Mouse (Mus musculus): ENCODE results near the gene Hnrnpc.
"Not testable (repeated sequence)": the region's sequence is repeated elsewhere in the genome, so short reads cannot be mapped to it uniquely, and the experiment has no call there.

Gene Hnrnpc

DNA sequence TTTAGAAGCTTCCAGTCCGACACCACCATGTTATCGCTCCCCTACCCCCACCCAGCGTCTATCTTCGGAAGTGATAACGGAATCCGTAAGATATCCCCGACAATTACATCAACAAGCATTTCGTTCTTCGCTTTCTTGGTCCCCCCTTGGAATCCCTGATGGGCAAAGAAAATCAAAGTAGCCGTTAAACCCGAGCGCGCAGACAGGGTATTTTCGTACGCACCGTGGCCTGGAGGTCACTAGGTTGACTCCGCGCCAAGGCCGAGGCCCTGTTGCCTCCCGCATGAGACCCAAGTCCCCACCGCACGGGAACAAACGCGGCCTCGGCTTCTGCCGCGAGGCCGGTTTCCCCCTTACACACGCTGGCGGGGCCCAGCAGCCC is 363 bp downstream of the Hnrnpc start:
- no peak for DNase-seq (ENCODE audit: low read depth, low spot score)

DNA sequence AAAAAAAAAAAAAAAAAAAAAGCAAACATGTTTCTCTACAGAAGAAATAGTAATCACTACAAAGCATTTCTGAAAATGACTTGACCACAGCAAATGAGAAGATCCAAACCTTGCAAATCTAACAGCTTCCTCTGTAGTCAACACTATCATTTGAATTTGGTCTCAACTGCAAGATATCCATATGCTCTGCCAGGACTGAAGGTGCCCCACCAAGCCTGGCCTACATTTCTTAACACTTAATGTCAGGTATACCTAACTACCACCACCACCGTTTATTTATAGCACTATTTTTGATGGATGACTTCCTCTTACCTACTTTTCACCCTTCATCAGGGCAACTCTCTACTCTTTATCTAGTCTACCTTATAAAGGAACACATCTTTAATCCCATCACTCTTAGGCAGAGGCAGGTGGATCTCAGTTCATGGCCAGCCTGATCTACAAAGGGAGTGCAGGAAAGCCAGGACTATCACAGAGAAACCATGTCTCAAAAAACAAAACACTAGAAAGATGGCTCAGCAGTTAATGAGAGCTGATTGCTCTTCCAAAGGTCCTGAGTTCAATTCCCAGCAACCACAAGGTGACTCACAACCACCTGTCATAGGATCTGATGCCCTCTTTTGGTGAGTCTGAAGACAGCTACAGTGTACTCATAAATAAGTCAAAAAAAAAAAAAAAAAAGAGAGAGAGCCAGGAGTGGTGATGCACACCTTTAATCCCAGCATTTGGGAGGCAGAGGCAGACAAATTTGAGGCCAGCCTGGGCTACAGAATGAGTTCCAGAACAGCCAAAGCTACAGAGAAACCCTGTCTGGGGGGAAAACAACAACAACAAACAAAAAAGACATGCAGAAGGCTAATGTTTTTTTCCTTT is 2.3 kb downstream of the Hnrnpc start:
- DNase-seq (ENCODE audit: low read depth, low spot score) = no peak

- DNase-seq (ENCODE audit: low read depth, low spot score) = no peak
Observed at GRCm38 (mm10) chr14:52100170-52100960, 3.5 kb downstream of the Hnrnpc start.

GRCm38 (mm10) chr14:52099563-52099962 is 4.3 kb downstream of the Hnrnpc start:
- no peak for DNase-seq (ENCODE audit: low read depth, low spot score)

- DNase-seq (ENCODE audit: low read depth, low spot score) = not testable (repeated sequence)
Observed at GRCm38 (mm10) chr14:52098387-52098786, 5.4 kb downstream of the Hnrnpc start.

DNA sequence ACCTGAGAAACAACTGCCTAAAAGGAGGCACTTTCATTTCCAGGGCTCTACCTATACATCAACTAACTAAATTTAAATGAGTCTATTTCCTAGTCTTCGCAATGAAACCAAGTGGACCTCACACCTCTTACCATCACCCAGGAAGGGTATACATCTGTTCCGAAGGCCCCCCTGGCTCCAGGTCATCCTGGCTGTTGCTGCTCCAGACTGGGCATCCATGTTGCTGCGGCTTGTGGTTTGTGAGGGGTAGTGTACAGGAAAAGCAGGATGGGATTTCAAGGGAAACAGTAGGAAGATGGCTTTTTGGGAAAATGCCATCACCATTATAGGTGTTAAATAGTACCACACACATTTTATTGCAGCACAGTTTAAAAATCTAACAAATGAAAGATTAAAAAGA is 6.6 kb downstream of the Hnrnpc start:
- DNase-seq (ENCODE audit: low read depth, low spot score) = not testable (repeated sequence)

DNA sequence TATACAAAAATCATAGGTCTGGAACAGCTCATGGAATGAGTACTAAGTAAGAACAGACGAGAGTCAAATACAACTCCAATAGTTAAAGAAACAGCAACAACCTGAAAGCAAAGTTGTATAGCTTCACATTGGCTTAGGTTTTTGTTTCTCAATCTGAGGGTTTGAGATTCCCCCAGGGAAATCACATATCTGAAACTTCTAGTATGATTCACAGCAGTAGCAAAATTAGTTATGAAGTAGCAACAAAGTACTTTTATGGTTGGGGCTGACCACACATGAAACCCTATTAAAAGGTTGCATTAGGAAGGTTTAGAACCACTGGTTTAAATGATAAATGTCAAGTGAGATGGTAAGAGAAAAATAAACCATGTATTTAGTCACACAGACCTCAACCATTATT is 9.3 kb downstream of the Hnrnpc start:
- DNase-seq (ENCODE audit: low read depth, low spot score) = no peak

- no peak for DNase-seq (ENCODE audit: low read depth, low spot score)
Observed at GRCm38 (mm10) chr14:52083083-52083482, 20.7 kb downstream of the Hnrnpc start.

DNA sequence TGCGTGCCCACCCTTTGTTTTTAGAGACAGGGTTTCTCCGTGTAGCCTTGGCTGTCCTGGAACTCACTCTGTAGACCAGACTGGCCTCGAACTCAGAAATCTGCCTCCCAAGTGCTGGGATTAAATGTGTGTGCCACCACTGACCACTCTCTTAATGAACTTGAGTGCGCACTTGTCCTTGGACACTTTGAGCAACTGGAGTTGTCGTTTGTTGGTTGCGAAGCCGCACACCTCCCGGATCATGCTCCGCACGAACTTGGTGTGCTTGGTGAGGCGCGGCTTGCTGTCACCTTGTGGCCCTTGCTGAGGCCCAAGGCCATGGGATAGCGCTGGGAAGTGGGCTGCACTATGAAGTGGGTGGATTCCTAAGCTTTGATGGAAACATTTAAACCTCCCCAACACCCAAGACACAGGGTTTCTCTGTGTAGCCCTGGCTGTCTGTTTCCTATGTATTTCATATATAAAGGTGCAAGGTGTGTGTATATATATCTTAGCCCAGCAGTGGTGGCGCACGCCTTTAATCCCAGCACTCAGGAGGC is 32.2 kb downstream of the Hnrnpc start:
- no peak for DNase-seq (ENCODE audit: low read depth, low spot score)

DNA sequence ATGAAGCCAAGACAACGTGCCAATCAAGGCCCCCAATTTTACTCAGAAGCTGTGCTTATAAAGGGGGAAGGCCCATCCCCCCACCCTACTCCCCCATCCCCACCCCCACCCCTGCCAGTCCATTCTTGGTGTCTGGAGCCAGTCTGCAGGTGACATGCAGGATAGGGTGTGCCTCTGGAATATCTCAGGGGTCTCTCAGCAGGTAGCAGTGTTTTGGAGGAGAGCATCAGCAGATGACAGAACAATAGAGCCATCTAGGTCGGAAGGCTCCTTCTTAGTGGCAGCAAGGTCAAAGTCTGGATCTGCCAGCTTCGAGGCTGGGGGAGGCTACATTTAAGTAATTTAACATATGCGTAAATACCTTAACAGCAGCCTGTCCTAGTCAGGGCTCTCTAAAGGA is 37.7 kb downstream of the Hnrnpc start:
- peak; percentile 97 for DNase-seq (ENCODE audit: low read depth, low spot score)

- DNase-seq (ENCODE audit: low read depth, low spot score) = no peak
Observed at GRCm38 (mm10) chr14:52061798-52062197, 42.0 kb downstream of the Hnrnpc start.

DNA sequence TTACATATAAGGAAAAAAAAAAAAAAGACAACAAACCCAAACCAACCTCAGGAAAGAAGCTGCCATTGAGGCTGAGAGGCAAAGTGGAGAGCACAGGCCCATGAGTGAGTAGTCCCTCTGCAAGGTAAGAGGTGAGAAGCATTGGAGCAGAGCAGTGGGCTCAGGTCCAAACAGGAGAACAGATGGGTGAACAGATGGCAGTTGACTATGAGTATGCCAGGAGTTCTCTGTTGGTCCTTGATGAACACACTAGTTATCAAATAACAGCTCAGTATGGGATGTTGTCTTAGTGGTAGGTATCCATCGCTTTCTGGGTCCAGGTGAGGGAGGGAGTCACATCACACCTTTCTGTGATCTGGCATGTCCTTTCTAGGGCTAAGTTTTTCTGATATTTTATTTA is 43.0 kb downstream of the Hnrnpc start:
- DNase-seq (ENCODE audit: low read depth, low spot score) = no peak

GRCm38 (mm10) chr14:52059982-52060381 is 43.8 kb downstream of the Hnrnpc start:
- peak; percentile 45 for DNase-seq (ENCODE audit: low read depth, low spot score)

DNA sequence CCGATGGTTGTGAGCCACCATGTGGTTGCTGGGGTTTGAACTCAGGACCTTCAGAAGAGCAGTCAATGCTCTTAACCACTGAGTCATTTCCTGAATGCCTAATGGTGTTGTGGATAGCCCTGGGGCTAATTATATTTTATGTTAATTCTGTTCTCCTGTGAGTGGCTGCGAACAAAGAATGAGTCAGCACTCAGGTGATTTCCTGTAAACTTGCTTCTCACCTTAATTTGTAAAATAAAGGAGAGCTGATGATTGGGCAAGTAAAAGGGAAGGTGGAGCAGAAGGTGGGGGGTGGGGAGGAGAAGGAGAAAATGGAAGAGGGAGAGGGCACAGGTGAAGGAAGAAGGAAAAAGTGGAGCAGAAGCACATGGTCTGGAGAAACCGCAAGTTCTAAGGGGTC is 51.1 kb downstream of the Hnrnpc start:
- DNase-seq (ENCODE audit: low read depth, low spot score) = peak; percentile 83

DNA sequence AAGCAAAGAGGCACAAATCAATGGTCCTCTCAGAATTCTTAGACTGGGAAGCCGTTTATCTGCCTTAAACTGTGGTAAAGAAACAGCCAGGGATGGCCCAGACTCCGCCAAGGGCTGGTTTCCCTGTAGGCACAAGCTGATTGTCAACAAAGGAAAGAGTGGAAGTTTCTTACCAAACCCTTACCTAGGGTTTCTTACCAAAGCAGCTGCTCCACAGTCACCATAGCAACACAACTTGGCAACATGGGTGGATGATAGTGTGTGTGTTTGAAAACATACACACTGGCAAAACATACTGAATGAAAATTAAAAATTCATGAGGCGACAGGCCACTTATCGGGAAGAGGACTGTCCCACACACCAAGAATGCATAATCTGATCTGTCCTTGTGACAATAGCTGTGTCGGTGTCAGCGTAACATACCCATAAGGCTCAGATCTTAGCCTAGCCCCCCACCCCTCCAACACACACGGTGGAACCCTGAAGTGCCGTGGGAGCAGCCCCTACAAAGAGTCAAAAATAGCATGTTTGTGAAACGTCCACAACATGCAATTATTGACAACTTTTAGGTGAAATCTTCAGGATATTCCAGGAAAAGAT is 57.8 kb downstream of the Hnrnpc start:
- DNase-seq (ENCODE audit: low read depth, low spot score) = peak; percentile 38

DNA sequence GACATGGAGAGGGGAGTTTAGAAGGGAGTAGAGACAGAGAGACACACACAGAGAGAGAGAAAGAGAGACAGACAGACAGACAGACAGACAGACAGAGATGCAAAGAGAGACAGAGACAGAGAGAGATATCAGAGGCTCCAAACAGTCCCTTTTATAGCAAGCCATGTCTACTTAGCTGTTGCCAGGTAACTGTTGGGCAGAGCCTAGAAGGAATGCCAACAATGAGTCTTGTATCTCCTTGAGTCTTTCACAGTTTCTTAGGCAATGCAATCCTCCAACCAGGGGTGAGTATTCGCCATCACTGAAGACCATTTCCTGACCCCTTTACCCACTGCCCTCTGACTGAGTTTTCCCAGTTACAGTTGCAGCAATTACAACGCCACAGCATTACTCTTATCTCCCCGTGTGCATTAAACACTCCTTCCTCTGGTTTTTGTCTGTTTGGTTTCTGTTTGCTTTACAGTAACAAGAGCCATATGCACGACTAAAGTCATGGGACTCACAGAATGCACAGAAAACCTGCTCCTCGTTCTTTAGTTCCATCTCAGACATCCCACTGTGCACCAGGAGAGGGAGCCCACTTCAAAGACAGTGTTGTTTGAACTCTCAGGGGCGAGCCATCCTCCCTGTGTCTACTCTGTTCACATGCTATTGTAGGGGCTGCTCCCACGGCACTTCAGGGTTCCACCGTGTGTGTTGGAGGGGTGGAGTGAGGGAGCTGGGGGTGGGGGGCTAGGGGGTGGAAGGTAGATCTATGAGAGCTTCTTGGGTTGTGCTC is 58.7 kb downstream of the Hnrnpc start:
- peak; percentile 86 for DNase-seq (ENCODE audit: low read depth, low spot score)

DNA sequence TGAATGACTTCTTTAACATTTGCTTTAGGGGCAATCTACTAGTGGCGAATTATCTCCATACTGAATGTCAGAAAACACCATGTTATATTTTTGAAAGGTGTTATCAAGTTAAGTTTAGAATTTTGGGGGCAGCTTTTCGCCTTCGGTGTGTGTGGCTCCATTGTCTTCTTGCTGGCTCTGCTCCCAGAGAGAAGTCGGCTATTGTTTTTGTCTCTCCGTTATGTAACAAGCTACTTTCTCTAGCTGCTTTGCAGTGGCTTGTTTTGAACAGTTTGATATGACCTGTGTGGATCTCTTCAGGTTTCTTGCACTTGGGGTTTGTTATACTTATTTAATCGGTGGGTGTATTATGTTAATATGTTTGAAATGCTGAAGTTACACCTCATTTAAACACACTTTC is 60.4 kb downstream of the Hnrnpc start:
- DNase-seq (ENCODE audit: low read depth, low spot score) = no peak

DNA sequence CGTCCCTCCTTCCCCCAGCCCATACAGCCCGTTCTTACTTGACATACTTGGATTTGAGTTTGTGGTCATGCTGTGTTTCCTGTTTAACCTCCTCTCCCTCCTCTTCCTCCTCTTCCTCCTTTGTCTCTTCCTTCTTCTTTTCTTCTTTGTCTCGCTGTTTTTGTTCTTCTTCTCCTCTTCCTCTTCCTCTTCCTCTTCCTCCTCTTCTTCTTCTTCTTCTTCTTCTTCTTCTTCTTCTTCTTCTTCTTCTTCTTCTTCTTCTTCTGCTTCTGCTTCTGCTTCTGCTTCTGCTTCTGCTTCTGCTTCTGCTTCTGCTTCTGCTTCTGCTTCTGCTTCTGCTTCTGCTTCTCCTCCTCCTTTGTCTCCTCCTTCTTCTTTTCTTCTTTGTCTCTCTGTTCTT is 61.5 kb downstream of the Hnrnpc start, which contains the start of gene Olfr221:
TSS of gene Olfr221 (minus strand) at position 101 of the 400 bp plus-strand sequence.
- not testable (repeated sequence) for DNase-seq (ENCODE audit: low read depth, low spot score)

DNA sequence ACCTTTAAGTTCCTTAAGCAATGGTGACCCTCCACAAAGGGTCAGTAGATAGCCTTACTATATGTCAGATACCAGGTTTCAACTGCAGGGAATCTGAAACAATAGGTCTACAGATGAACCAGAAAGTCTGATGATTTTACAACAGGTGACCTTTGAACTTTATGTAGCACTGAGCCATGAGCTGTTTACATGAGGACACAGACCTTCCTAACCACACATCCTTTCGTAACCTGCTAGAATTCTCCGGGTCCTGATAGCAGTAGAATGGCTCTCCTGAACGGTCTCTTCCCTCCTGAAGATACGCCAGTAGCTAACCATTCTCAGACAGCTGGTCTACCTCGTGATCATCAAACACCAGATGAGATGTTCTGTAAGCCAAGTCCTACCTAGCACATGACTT is 64.5 kb downstream of the Hnrnpc start:
- DNase-seq (ENCODE audit: low read depth, low spot score) = no peak

DNA sequence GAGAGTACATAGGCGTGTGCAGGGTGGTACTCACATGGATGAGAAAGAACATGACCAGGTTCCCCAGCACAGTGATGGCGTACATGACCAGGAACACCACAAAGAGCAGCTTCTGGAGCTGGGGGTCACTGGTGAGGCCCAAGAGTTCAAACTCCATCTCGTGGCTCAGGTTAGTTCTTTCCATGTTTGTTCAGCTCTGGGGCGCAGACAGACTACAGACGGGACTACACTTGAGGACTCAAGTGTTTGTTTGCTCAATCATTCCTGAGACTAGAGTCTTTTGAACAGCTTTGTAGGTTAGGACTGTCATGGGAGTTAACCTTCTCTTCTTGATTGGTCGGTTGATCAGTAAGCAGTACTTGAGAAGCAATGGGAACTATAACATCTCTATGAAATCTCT is 67.9 kb downstream of the Hnrnpc start:
- no peak for DNase-seq (ENCODE audit: low read depth, low spot score)

- no peak for DNase-seq (ENCODE audit: low read depth, low spot score)
Observed at GRCm38 (mm10) chr14:52026342-52026741, 77.5 kb downstream of the Hnrnpc start.

Data from R1 (cell line).